Mouse (Mus musculus): ENCODE results near the gene Tti1.

GRCm38 (mm10) chr2:158004620-158005019 is 23.6 kb downstream of the Tti1 start:
- no peak for TF ChIP-seq CTCF (IDR thresholded peaks at IDR 0.05; ENCODE audit: low read depth)
- TF ChIP-seq EP300 (IDR thresholded peaks at IDR 0.05; ENCODE audit: low read depth): no peak

Data from liver, embryonic 14.5 days (tissue).